Mouse (Mus musculus): ENCODE results near the gene Nfkb2. TPM values are rescaled to one million over a fixed set of nuclear protein-coding genes. Genes with fewer than 3 reads are reported as not detected.

Nfkb2 gene
- polyA plus RNA-seq, 1 experiment, result not detected

- TF ChIP-seq CTCF (IDR thresholded peaks at IDR 0.05; ENCODE audit: insufficient read depth, low read depth, low read length), result no peak
- no peak for TF ChIP-seq POLR2A (IDR thresholded peaks at IDR 0.05; ENCODE audit: insufficient read depth, low read depth, low read length)
- H3K4me3 ChIP-seq (ENCODE audit: insufficient read depth, low read depth, low read length), result no peak overlapping the region
- no peak overlapping the region for H3K27ac ChIP-seq (ENCODE audit: insufficient read depth, low read depth, low read length)
- 81% methylated on average over 3 of the region's 3 CpGs for WGBS
- H3K4me1 ChIP-seq (ENCODE audit: control insufficient read depth, insufficient read depth, low read length), result peaks cover 17% of the 10 kb centered on the region
Measured at GRCm38 (mm10) chr19:46331936-46332335, 27.8 kb downstream of the Nfkb2 start.

GRCm38 (mm10) chr19:46332721-46333339 lies 28.7 kb downstream of the Nfkb2 start:
- H3K4me3 ChIP-seq (ENCODE audit: insufficient read depth, low read depth, low read length), result no peak overlapping the region
- TF ChIP-seq CTCF (IDR thresholded peaks at IDR 0.05; ENCODE audit: insufficient read depth, low read depth, low read length) (no peak), POLR2A (IDR thresholded peaks at IDR 0.05; ENCODE audit: insufficient read depth, low read depth, low read length) (no peak)
- WGBS, result 32% methylated on average over 7 of the region's 7 CpGs
- H3K27ac ChIP-seq (ENCODE audit: insufficient read depth, low read depth, low read length), result no peak overlapping the region
- peaks cover 17% of the 10 kb centered on the region for H3K4me1 ChIP-seq (ENCODE audit: control insufficient read depth, insufficient read depth, low read length)

GRCm38 (mm10) chr19:46333906-46334305 lies 29.8 kb downstream of the Nfkb2 start:
- 83% methylated on average over 3 of the region's 3 CpGs for WGBS
- TF ChIP-seq CTCF (IDR thresholded peaks at IDR 0.05; ENCODE audit: insufficient read depth, low read depth, low read length) (no peak), POLR2A (IDR thresholded peaks at IDR 0.05; ENCODE audit: insufficient read depth, low read depth, low read length) (no peak)
- H3K4me1 ChIP-seq (ENCODE audit: control insufficient read depth, insufficient read depth, low read length), result peaks cover 17% of the 10 kb centered on the region
- no peak overlapping the region for H3K27ac ChIP-seq (ENCODE audit: insufficient read depth, low read depth, low read length)
- no peak overlapping the region for H3K4me3 ChIP-seq (ENCODE audit: insufficient read depth, low read depth, low read length)

GRCm38 (mm10) chr19:46337719-46338330 lies 33.7 kb downstream of the Nfkb2 start:
- Histone ChIP-seq H3K4me1 (ENCODE audit: control insufficient read depth, insufficient read depth, low read length) (peaks cover 21% of the 10 kb centered on the region), H3K4me3 (ENCODE audit: insufficient read depth, low read depth, low read length) (peak overlapping the region; percentile 84), H3K27ac (ENCODE audit: insufficient read depth, low read depth, low read length) (peak overlapping the region; percentile 53)
- TF ChIP-seq CTCF (IDR thresholded peaks at IDR 0.05; ENCODE audit: insufficient read depth, low read depth, low read length), result no peak
- no peak for TF ChIP-seq POLR2A (IDR thresholded peaks at IDR 0.05; ENCODE audit: insufficient read depth, low read depth, low read length)
- WGBS, result 19% methylated on average over 15 of the region's 15 CpGs

GRCm38 (mm10) chr19:46338331-46338936 lies 34.3 kb downstream of the Nfkb2 start, which contains the start of gene Cuedc2:
TSS of gene Cuedc2 (minus strand) at chr19:46338702.
- TF ChIP-seq POLR2A (IDR thresholded peaks at IDR 0.05; ENCODE audit: insufficient read depth, low read depth, low read length) (peak; percentile 31; the same call in 1 of the 2 replicates), CTCF (IDR thresholded peaks at IDR 0.05; ENCODE audit: insufficient read depth, low read depth, low read length) (no peak)
- Histone ChIP-seq H3K27ac (ENCODE audit: insufficient read depth, low read depth, low read length) (peak within 1 kb of the TSS; percentile 53), H3K4me3 (ENCODE audit: insufficient read depth, low read depth, low read length) (peak within 1 kb of the TSS; percentile 84), H3K4me1 (ENCODE audit: control insufficient read depth, insufficient read depth, low read length) (peaks cover 21% of the 10 kb centered on the region)
- WGBS, result under 1% methylated on average over 31 of the region's 31 CpGs

GRCm38 (mm10) chr19:46338942-46339286 lies 34.8 kb downstream of the Nfkb2 start:
- 13% methylated on average over 6 of the region's 6 CpGs for WGBS
- Histone ChIP-seq H3K4me3 (ENCODE audit: insufficient read depth, low read depth, low read length) (peak overlapping the region; percentile 27), H3K4me1 (ENCODE audit: control insufficient read depth, insufficient read depth, low read length) (peaks cover 21% of the 10 kb centered on the region), H3K27ac (ENCODE audit: insufficient read depth, low read depth, low read length) (peak overlapping the region; percentile 34)
- TF ChIP-seq CTCF (IDR thresholded peaks at IDR 0.05; ENCODE audit: insufficient read depth, low read depth, low read length), result no peak
- no peak for TF ChIP-seq POLR2A (IDR thresholded peaks at IDR 0.05; ENCODE audit: insufficient read depth, low read depth, low read length)

GRCm38 (mm10) chr19:46339287-46339971 lies 35.3 kb downstream of the Nfkb2 start:
- peaks cover 21% of the 10 kb centered on the region for H3K4me1 ChIP-seq (ENCODE audit: control insufficient read depth, insufficient read depth, low read length)
- no peak overlapping the region for H3K4me3 ChIP-seq (ENCODE audit: insufficient read depth, low read depth, low read length)
- H3K27ac ChIP-seq (ENCODE audit: insufficient read depth, low read depth, low read length), result peak overlapping the region; percentile 34; the same call in 1 of the 2 replicates
- TF ChIP-seq POLR2A (IDR thresholded peaks at IDR 0.05; ENCODE audit: insufficient read depth, low read depth, low read length) (no peak), CTCF (IDR thresholded peaks at IDR 0.05; ENCODE audit: insufficient read depth, low read depth, low read length) (no peak)
- 16% methylated on average over 7 of the region's 7 CpGs for WGBS

- TF ChIP-seq CTCF (IDR thresholded peaks at IDR 0.05; ENCODE audit: insufficient read depth, low read depth, low read length) (no peak), POLR2A (IDR thresholded peaks at IDR 0.05; ENCODE audit: insufficient read depth, low read depth, low read length) (no peak)
- Histone ChIP-seq H3K27ac (ENCODE audit: insufficient read depth, low read depth, low read length) (no peak overlapping the region), H3K4me1 (ENCODE audit: control insufficient read depth, insufficient read depth, low read length) (peaks cover 11% of the 10 kb centered on the region), H3K4me3 (ENCODE audit: insufficient read depth, low read depth, low read length) (no peak overlapping the region)
- 33% methylated on average over 7 of the region's 7 CpGs for whole genome bisulfite sequencing
Measured at GRCm38 (mm10) chr19:46344710-46345419, 40.7 kb downstream of the Nfkb2 start.

Data from olfactory bulb, adult 2 months (tissue).